Mouse (Mus musculus) lung, adult 2 months (tissue): Measurements from ENCODE around the gene Abca2.

ENCODE experiments used
- CTCF ChIP-seq: fragments of 200-500 bp; IDR thresholded peaks from 2 replicates; pipeline ENCODE4 v1.5.1; 2011; ENCODE audit warnings: mild to moderate bottlenecking, low read length, control low read depth; ENCODE audit not compliant: insufficient read depth
- POLR2A ChIP-seq: fragments of 200-500 bp; IDR thresholded peaks from 2 replicates; pipeline ENCODE4 v1.6.1; 2011; ENCODE audit warnings: low read depth, mild to moderate bottlenecking, control low read depth, low read length, borderline replicate concordance; ENCODE audit errors: extremely low read depth

DNA sequence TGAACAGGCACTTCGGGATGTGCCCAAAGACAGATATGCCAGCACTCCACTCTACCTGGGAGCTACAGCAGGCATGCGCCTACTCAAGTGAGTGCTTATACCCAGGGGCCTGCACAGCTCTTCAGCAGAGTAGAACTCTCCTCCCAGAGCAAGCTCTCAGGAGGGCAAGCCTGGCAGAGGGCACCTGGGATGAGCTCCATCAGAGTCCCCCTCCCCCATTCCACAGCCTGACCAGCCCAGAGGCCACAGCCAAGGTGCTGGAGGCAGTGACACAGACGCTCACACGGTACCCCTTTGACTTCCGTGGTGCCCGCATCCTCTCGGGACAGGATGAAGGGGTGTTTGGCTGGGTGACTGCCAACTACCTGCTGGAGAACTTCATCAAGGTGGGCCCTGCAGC is 30.4 kb upstream of the Abca2 start:
- no peak for TF ChIP-seq CTCF
- no peak for TF ChIP-seq POLR2A
